Mouse (Mus musculus): ENCODE measurements around the gene Cd3eap. TPM values are rescaled to one million over a fixed set of nuclear protein-coding genes. Genes with fewer than 3 reads are reported as not detected.

The Cd3eap gene
- polyA plus RNA-seq, 1 experiment from 2014 or later: 24.7 TPM

- H3K27me3 ChIP-seq (ENCODE audit: low read depth, poor library complexity, severe bottlenecking): peaks cover 7% of the 10 kb centered on the region; the same call in 1 of the 2 replicates
- DNase-seq (ENCODE audit: low spot score): no peak
- peaks cover 38% of the 10 kb centered on the region for H3K4me1 ChIP-seq
- no peaks in the 10 kb centered on the region for H3K36me3 ChIP-seq
- no peaks in the 10 kb centered on the region for H3K9me3 ChIP-seq (replicated peaks)
- peak overlapping the region; percentile 81 for H3K27ac ChIP-seq (replicated peaks)
- H3K4me3 ChIP-seq: peak overlapping the region; percentile 58; the same call in 1 of the 2 replicates
- 73% methylated on average over 21 of the region's 21 CpGs for WGBS
Observed at GRCm38 (mm10) chr7:19325262-19326199, 33.8 kb downstream of the Cd3eap start.

DNA sequence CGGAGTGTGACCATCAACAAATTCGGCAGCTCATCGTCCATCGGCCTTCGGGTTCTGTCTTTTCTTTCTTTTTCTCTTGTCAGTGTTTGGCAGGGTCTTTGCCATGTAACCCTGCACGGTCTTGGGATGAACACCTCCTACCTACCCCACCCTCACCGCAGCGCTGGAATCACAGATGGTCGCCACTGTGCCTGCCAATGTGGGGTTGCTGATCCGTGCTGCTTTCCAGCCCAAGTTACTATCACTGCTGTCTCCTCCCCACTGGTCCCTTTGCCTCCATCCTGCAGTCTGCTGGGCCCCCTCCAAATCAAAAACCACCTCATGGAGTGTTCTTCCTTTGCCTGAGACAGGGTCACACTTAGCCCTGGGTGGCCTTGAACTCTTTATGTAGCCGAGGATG lies 35.1 kb downstream of the Cd3eap start:
- Histone ChIP-seq H3K9me3 (replicated peaks) (no peaks in the 10 kb centered on the region), H3K4me3 (no peak overlapping the region), H3K27me3 (ENCODE audit: low read depth, poor library complexity, severe bottlenecking) (peaks cover 6% of the 10 kb centered on the region), H3K36me3 (no peaks in the 10 kb centered on the region), H3K27ac (replicated peaks) (no peak overlapping the region), H3K4me1 (peaks cover 51% of the 10 kb centered on the region)
- no peak for DNase-seq (ENCODE audit: low spot score)
- WGBS: 89% methylated on average over 11 of the region's 11 CpGs

DNA sequence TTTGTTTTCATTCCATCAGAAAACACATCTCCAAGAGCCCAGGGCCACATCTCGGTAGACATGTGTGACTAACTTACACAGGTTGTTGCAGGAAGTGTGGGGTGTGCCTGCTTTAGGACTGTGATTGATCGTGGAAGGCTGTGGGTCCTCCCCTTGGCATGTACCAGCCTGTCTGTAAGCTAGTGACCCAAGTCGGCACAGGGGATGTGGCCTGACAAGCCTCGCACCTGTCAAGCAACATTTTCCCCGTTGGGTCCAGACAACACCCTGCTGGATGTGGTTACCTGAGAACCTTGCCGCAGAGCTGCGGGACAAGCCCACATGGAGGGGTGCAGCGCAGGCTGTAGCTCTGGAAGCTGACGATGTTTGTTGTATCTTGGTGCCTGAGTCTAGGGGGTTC lies 36.8 kb downstream of the Cd3eap start:
- H3K27me3 ChIP-seq (ENCODE audit: low read depth, poor library complexity, severe bottlenecking): peaks cover 23% of the 10 kb centered on the region
- H3K27ac ChIP-seq (replicated peaks): no peak overlapping the region
- H3K4me3 ChIP-seq: no peak overlapping the region
- H3K36me3 ChIP-seq: no peaks in the 10 kb centered on the region
- peaks cover 49% of the 10 kb centered on the region for H3K4me1 ChIP-seq
- no peaks in the 10 kb centered on the region for H3K9me3 ChIP-seq (replicated peaks)
- no peak for DNase-seq (ENCODE audit: low spot score)
- 63% methylated on average over 9 of the region's 9 CpGs for WGBS

GRCm38 (mm10) chr7:19321464-19321863 lies 37.8 kb downstream of the Cd3eap start:
- peaks cover 33% of the 10 kb centered on the region for H3K27me3 ChIP-seq (ENCODE audit: low read depth, poor library complexity, severe bottlenecking)
- H3K9me3 ChIP-seq (replicated peaks): no peaks in the 10 kb centered on the region
- no peak overlapping the region for H3K27ac ChIP-seq (replicated peaks)
- H3K4me3 ChIP-seq: no peak overlapping the region
- H3K36me3 ChIP-seq: no peaks in the 10 kb centered on the region
- 78% methylated on average over 5 of the region's 5 CpGs for WGBS
- H3K4me1 ChIP-seq: peaks cover 45% of the 10 kb centered on the region
- DNase-seq (ENCODE audit: low spot score): no peak

DNA sequence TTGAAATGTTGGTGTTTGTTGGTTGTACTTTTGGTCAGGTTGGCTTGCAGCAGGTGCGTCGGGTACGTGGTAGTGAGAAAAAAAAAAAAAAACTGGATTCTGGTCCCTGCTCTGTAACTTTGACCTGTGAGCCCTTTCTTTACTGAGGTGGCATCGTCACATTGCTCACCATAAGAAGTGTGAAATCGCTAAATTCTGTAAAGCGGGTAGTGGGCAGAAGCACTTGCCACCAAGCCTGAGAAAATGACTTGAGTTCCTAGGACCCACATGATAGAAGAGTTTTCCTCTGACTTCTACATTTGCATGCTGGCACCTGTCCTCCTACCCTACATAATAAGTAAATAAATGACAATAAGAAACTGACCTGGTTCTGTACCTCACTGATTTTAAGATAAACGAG lies 38.6 kb downstream of the Cd3eap start:
- no peak for DNase-seq (ENCODE audit: low spot score)
- Histone ChIP-seq H3K27ac (replicated peaks) (peak overlapping the region; percentile 53; the same call in 1 of the 2 replicates), H3K36me3 (no peaks in the 10 kb centered on the region), H3K9me3 (replicated peaks) (no peaks in the 10 kb centered on the region), H3K4me1 (peaks cover 43% of the 10 kb centered on the region), H3K27me3 (ENCODE audit: low read depth, poor library complexity, severe bottlenecking) (peaks cover 36% of the 10 kb centered on the region), H3K4me3 (peak overlapping the region; percentile 61)
- 46% methylated on average over 7 of the region's 7 CpGs for WGBS

DNA sequence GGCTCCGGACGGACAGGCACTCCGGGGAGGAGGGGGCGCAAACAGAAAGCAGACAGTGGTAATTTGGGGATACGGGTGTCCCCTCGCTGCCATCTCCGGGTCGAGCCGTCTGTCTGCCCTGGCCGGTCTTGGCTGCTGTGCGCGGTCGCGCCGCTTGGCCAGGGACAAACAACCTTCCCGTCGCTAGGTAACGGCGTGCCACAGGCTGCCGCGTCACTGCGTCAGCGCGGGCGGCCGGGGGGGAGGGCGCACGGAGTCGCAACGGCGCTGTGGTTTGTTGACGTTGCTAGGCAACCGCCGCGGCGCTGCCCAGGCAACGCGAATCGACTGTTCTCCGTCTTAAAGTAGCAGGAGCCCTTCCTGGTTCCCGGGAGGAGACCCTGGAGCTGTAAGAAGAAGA lies 39.4 kb downstream of the Cd3eap start:
- peaks cover 41% of the 10 kb centered on the region for H3K4me1 ChIP-seq
- no peaks in the 10 kb centered on the region for H3K9me3 ChIP-seq (replicated peaks)
- H3K36me3 ChIP-seq: no peaks in the 10 kb centered on the region
- peak; percentile 98 for DNase-seq (ENCODE audit: low spot score)
- WGBS: 0% methylated on average over 41 of the region's 41 CpGs
- H3K27me3 ChIP-seq (ENCODE audit: low read depth, poor library complexity, severe bottlenecking): peaks cover 43% of the 10 kb centered on the region
- H3K27ac ChIP-seq (replicated peaks): peak overlapping the region; percentile 78
- peak overlapping the region; percentile 61 for H3K4me3 ChIP-seq

GRCm38 (mm10) chr7:19319458-19319857 lies 39.8 kb downstream of the Cd3eap start:
- Histone ChIP-seq H3K4me3 (peak overlapping the region; percentile 61), H3K9me3 (replicated peaks) (no peaks in the 10 kb centered on the region), H3K27ac (replicated peaks) (peak overlapping the region; percentile 78), H3K4me1 (peaks cover 41% of the 10 kb centered on the region), H3K36me3 (no peaks in the 10 kb centered on the region), H3K27me3 (ENCODE audit: low read depth, poor library complexity, severe bottlenecking) (peaks cover 48% of the 10 kb centered on the region)
- peak; percentile 34 for DNase-seq (ENCODE audit: low spot score)
- 13% methylated on average over 9 of the region's 9 CpGs for WGBS

DNA sequence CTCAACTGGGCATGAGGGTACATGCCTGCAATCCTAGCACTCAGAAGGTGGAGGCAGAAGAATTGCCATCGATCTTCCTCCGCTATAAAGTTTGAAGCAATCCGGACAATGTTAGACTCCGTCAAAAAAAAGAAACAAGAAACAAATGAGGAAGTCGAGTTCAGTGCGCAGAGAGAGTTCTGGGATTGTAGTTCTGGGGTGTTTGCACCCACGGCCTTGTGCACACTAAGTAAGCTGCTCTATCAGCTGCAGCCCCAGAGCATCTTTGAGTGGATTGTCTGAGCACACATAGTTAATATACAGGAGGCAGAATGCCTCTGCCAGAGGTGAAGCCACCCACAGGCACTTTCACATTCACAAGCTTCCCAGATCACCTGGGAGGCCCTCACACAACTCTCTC lies 40.6 kb downstream of the Cd3eap start:
- peaks cover 55% of the 10 kb centered on the region for H3K27me3 ChIP-seq (ENCODE audit: low read depth, poor library complexity, severe bottlenecking)

DNA sequence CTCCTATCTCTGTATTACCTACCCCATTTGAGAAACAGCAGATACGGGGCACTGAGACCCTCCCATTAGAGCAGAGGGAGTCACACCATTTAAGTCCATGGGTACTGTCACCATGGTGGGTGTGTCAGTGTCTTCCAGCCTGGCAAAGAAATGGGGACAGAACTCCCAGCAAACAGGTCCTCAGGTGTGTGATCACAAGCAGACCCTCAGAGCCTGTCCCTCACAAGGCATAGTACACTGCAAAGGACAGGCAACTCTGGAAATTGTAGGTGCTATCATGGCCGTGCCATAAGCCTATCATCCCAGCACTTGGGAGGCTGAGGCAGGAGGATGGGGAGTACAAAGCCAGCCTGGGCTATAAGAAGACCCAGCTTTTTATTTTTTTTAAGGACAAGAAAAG lies 41.1 kb downstream of the Cd3eap start:
- WGBS: 74% methylated on average over 2 of the region's 2 CpGs
- Histone ChIP-seq H3K27ac (replicated peaks) (no peak overlapping the region), H3K27me3 (ENCODE audit: low read depth, poor library complexity, severe bottlenecking) (peaks cover 60% of the 10 kb centered on the region), H3K9me3 (replicated peaks) (no peaks in the 10 kb centered on the region), H3K4me3 (no peak overlapping the region), H3K4me1 (peaks cover 41% of the 10 kb centered on the region), H3K36me3 (no peaks in the 10 kb centered on the region)
- DNase-seq (ENCODE audit: low spot score): no peak

More for the DNA sequence above, 40.6 kb downstream of the Cd3eap start:
- no peaks in the 10 kb centered on the region for H3K36me3 ChIP-seq
- no peak overlapping the region for H3K4me3 ChIP-seq
- no peak for DNase-seq (ENCODE audit: low spot score)
- H3K9me3 ChIP-seq (replicated peaks): no peaks in the 10 kb centered on the region
- WGBS: 77% methylated on average over 7 of the region's 7 CpGs
- H3K27ac ChIP-seq (replicated peaks): no peak overlapping the region
- H3K4me1 ChIP-seq: peaks cover 41% of the 10 kb centered on the region

GRCm38 (mm10) chr7:19316451-19317161 lies 42.7 kb downstream of the Cd3eap start:
- peaks cover 70% of the 10 kb centered on the region for H3K27me3 ChIP-seq (ENCODE audit: low read depth, poor library complexity, severe bottlenecking)
- H3K9me3 ChIP-seq (replicated peaks): no peaks in the 10 kb centered on the region
- peak overlapping the region; percentile 80 for H3K27ac ChIP-seq (replicated peaks)
- DNase-seq (ENCODE audit: low spot score): peak; percentile 28
- H3K4me1 ChIP-seq: peaks cover 37% of the 10 kb centered on the region
- WGBS: 48% methylated on average over 14 of the region's 14 CpGs
- H3K4me3 ChIP-seq: peak overlapping the region; percentile 11; the same call in 1 of the 2 replicates
- H3K36me3 ChIP-seq: no peaks in the 10 kb centered on the region

- no peak for DNase-seq (ENCODE audit: low spot score)
- no peak overlapping the region for H3K4me3 ChIP-seq
- H3K4me1 ChIP-seq: peaks cover 27% of the 10 kb centered on the region
- no peaks in the 10 kb centered on the region for H3K9me3 ChIP-seq (replicated peaks)
- H3K36me3 ChIP-seq: no peaks in the 10 kb centered on the region
- no peak overlapping the region for H3K27ac ChIP-seq (replicated peaks)
- H3K27me3 ChIP-seq (ENCODE audit: low read depth, poor library complexity, severe bottlenecking): peaks cover 71% of the 10 kb centered on the region
- 62% methylated on average over 5 of the region's 5 CpGs for WGBS
Observed at GRCm38 (mm10) chr7:19314033-19314432, 45.2 kb downstream of the Cd3eap start.

GRCm38 (mm10) chr7:19311991-19312390 lies 47.3 kb downstream of the Cd3eap start:
- 32% methylated on average over 4 of the region's 4 CpGs for WGBS
- Histone ChIP-seq H3K4me3 (no peak overlapping the region), H3K9me3 (replicated peaks) (no peaks in the 10 kb centered on the region), H3K27ac (replicated peaks) (no peak overlapping the region), H3K4me1 (peaks cover 42% of the 10 kb centered on the region), H3K36me3 (no peaks in the 10 kb centered on the region), H3K27me3 (ENCODE audit: low read depth, poor library complexity, severe bottlenecking) (peaks cover 62% of the 10 kb centered on the region)
- DNase-seq (ENCODE audit: low spot score): no peak
